Mouse (Mus musculus) neural tube, embryonic 11.5 days (tissue): Measurements from ENCODE around the gene Nipsnap1. TPM values are rescaled to one million over a fixed set of nuclear protein-coding genes. Genes with fewer than 3 reads are reported as not detected.

Experiments
- ATAC-seq: fragments of 200-750 bp; cut with Nextera tagmentation; 2 replicates; pipeline ENCODE4 v1.8.0; 2017; ENCODE audit warnings: moderate number of reproducible peaks, mild to moderate bottlenecking, moderate TSS enrichment, moderate library complexity; ENCODE audit not compliant: insufficient read depth, low FRiP score, low TSS enrichment
- DNase-seq: peaks from one replicate; pipeline ENCODE4 v3.0.0-alpha.2; 2015; ENCODE audit warnings: low spot score
- H3K27ac ChIP-seq: fragments of 300-500 bp; sonication (generic); 2 replicates; pipeline ENCODE4 v1.5.1; 2014; ENCODE audit warnings: low read depth, mild to moderate bottlenecking, low read length
- H3K27me3 ChIP-seq: fragments of 300-500 bp; sonication (generic); 2 replicates; pipeline ENCODE4 v1.6.1; 2014; ENCODE audit warnings: mild to moderate bottlenecking, low read length, mixed read lengths; ENCODE audit not compliant: control insufficient read depth, insufficient read depth
- H3K36me3 ChIP-seq: fragments of 300-500 bp; sonication (generic); 2 replicates; pipeline ENCODE4 v1.6.1; 2014; ENCODE audit warnings: mild to moderate bottlenecking, low read length, moderate library complexity, mixed read lengths; ENCODE audit not compliant: control insufficient read depth, insufficient read depth
- H3K4me1 ChIP-seq: fragments of 300-500 bp; sonication (generic); 2 replicates; pipeline ENCODE4 v1.6.1; 2014; ENCODE audit warnings: low read length, mixed read lengths; ENCODE audit not compliant: control insufficient read depth, insufficient read depth
- H3K4me2 ChIP-seq: fragments of 300-500 bp; sonication (generic); 2 replicates; pipeline ENCODE4 v1.6.1; 2014; ENCODE audit warnings: low read depth, mild to moderate bottlenecking, moderate library complexity
- H3K4me3 ChIP-seq: fragments of 300-500 bp; sonication (generic); 2 replicates; pipeline ENCODE4 v1.5.1; 2014; ENCODE audit warnings: low read depth, low read length
- H3K9ac ChIP-seq: fragments of 300-500 bp; sonication (generic); 2 replicates; pipeline ENCODE4 v1.6.1; 2014; ENCODE audit warnings: mild to moderate bottlenecking, low read length
- H3K9me3 ChIP-seq: fragments of 300-500 bp; sonication (generic); 2 replicates; pipeline ENCODE4 v1.6.1; 2016; ENCODE audit warnings: low read length; ENCODE audit not compliant: control insufficient read depth
- WGBS: fragments of 180-500 bp; shearing (Covaris S2); extraction: QIAGEN DNeasy Blood & Tissue Kit; methylation state at CpG from one replicate; pipeline ENCODE4 v1.1.7; 2014; 5-methylcytosine and 5-hydroxymethylcytosine counted together
- polyA plus RNA-seq: library from polyadenylated mRNA; unstranded; fragments of >200 nt; fragmentation: Nextera tagmentation; extraction: Ambion mirVana; gene quantifications from 2 replicates; pipeline ENCODE4 v1.2.1, GENCODE M21; 2014

Gene Nipsnap1
- polyA plus RNA-seq, 1 experiment from 2014 or later, result 80.4 TPM

GRCm38 (mm10) chr11:4860986-4861385 is 12.8 kb upstream of the Nipsnap1 start:
- H3K9me3 ChIP-seq, result no peaks in the 10 kb centered on the region
- H3K27me3 ChIP-seq, result no peaks in the 10 kb centered on the region
- H3K4me2 ChIP-seq, result no peak overlapping the region
- no peak overlapping the region for H3K4me3 ChIP-seq
- ATAC-seq, result no peak
- H3K9ac ChIP-seq, result no peak overlapping the region
- WGBS, result 55% methylated on average over 1 of the region's 1 CpGs
- no peak for DNase-seq
- H3K4me1 ChIP-seq, result no peaks in the 10 kb centered on the region
- no peaks in the 10 kb centered on the region for H3K36me3 ChIP-seq
- no peak overlapping the region for H3K27ac ChIP-seq

GRCm38 (mm10) chr11:4861816-4862604 is 11.7 kb upstream of the Nipsnap1 start:
- Histone ChIP-seq H3K9me3 (no peaks in the 10 kb centered on the region), H3K9ac (no peak overlapping the region), H3K4me1 (no peaks in the 10 kb centered on the region), H3K36me3 (no peaks in the 10 kb centered on the region), H3K27me3 (no peaks in the 10 kb centered on the region), H3K4me3 (no peak overlapping the region), H3K27ac (no peak overlapping the region), H3K4me2 (no peak overlapping the region)
- ATAC-seq (no peak), DNase-seq (no peak)
- WGBS, result 55% methylated on average over 11 of the region's 11 CpGs

- H3K9ac ChIP-seq, result no peak overlapping the region
- no peaks in the 10 kb centered on the region for H3K36me3 ChIP-seq
- ATAC-seq (no peak), DNase-seq (no peak)
- H3K4me2 ChIP-seq, result no peak overlapping the region
- H3K9me3 ChIP-seq, result no peaks in the 10 kb centered on the region
- no peak overlapping the region for H3K27ac ChIP-seq
- 90% methylated on average over 1 of the region's 1 CpGs for WGBS
- no peaks in the 10 kb centered on the region for H3K27me3 ChIP-seq
- H3K4me1 ChIP-seq, result no peaks in the 10 kb centered on the region
- H3K4me3 ChIP-seq, result no peak overlapping the region
Observed at GRCm38 (mm10) chr11:4862730-4863129, 11.0 kb upstream of the Nipsnap1 start.

GRCm38 (mm10) chr11:4865645-4866251 is 8.0 kb upstream of the Nipsnap1 start:
- ATAC-seq, result no peak
- Histone ChIP-seq H3K9ac (no peak overlapping the region), H3K4me3 (no peak overlapping the region), H3K27me3 (no peaks in the 10 kb centered on the region), H3K4me1 (no peaks in the 10 kb centered on the region), H3K27ac (no peak overlapping the region), H3K36me3 (no peaks in the 10 kb centered on the region), H3K4me2 (no peak overlapping the region), H3K9me3 (no peaks in the 10 kb centered on the region)
- DNase-seq, result peak; percentile 62
- WGBS, result 33% methylated on average over 10 of the region's 10 CpGs

- WGBS, result 7% methylated on average over 10 of the region's 10 CpGs
- peak overlapping the region; percentile 64 for H3K4me3 ChIP-seq
- H3K36me3 ChIP-seq, result no peaks in the 10 kb centered on the region
- DNase-seq, result no peak
- H3K27me3 ChIP-seq, result no peaks in the 10 kb centered on the region
- peak overlapping the region; percentile 81 for H3K9ac ChIP-seq
- H3K4me1 ChIP-seq, result peaks cover 9% of the 10 kb centered on the region
- ATAC-seq, result peak; percentile 23; the same call in 1 of the 2 replicates
- H3K27ac ChIP-seq, result no peak overlapping the region
- no peaks in the 10 kb centered on the region for H3K9me3 ChIP-seq
- H3K4me2 ChIP-seq, result peak overlapping the region; percentile 77
Observed at GRCm38 (mm10) chr11:4874551-4874950, 800 bp downstream of the Nipsnap1 start.

- DNase-seq, result no peak
- no peak for ATAC-seq
- WGBS, result 89% methylated on average over 4 of the region's 4 CpGs
- Histone ChIP-seq H3K36me3 (0 out of 2 replicates have a peak, but pooled peaks cover 3% of the 10 kb centered on the region), H3K27me3 (no peaks in the 10 kb centered on the region), H3K4me1 (peaks cover 4% of the 10 kb centered on the region; the same call in 1 of the 2 replicates), H3K9me3 (no peaks in the 10 kb centered on the region), H3K27ac (no peak overlapping the region), H3K9ac (no peak overlapping the region), H3K4me3 (no peak overlapping the region), H3K4me2 (no peak overlapping the region)
Observed at GRCm38 (mm10) chr11:4881087-4881486, 7.3 kb downstream of the Nipsnap1 start.

GRCm38 (mm10) chr11:4882892-4883627 is 9.3 kb downstream of the Nipsnap1 start:
- Histone ChIP-seq H3K27ac (no peak overlapping the region), H3K4me2 (no peak overlapping the region), H3K4me3 (no peak overlapping the region), H3K4me1 (peaks cover 4% of the 10 kb centered on the region; the same call in 1 of the 2 replicates), H3K9me3 (no peaks in the 10 kb centered on the region), H3K27me3 (no peaks in the 10 kb centered on the region), H3K36me3 (peaks cover 5% of the 10 kb centered on the region; the same call in 1 of the 2 replicates), H3K9ac (no peak overlapping the region)
- DNase-seq (peak; percentile 40), ATAC-seq (no peak)
- WGBS, result 39% methylated on average over 14 of the region's 14 CpGs

- no peaks in the 10 kb centered on the region for H3K27me3 ChIP-seq
- H3K9me3 ChIP-seq, result no peaks in the 10 kb centered on the region
- no peak overlapping the region for H3K27ac ChIP-seq
- WGBS, result 70% methylated on average over 2 of the region's 2 CpGs
- peaks cover 4% of the 10 kb centered on the region; the same call in 1 of the 2 replicates for H3K4me1 ChIP-seq
- no peak overlapping the region for H3K9ac ChIP-seq
- ATAC-seq (no peak), DNase-seq (peak; percentile 62)
- H3K4me3 ChIP-seq, result no peak overlapping the region
- no peak overlapping the region for H3K4me2 ChIP-seq
- peaks cover 11% of the 10 kb centered on the region for H3K36me3 ChIP-seq
Observed at GRCm38 (mm10) chr11:4885385-4885903, 11.7 kb downstream of the Nipsnap1 start.
